Mouse (Mus musculus) cerebellum, adult 11 months (tissue): ENCODE measurements at regions not wholly inside any gene's neighbourhood (a gene's known extent, or its start where the extent isn't known, plus 50 kb on each side); places are given as distances from the start of the nearest gene placed in this dataset.
"Not testable (repeated sequence)": the region's sequence is repeated elsewhere in the genome, so short reads cannot be mapped to it uniquely, and the experiment has no call there.

ENCODE experiments used
- DNase-seq: peaks from one replicate; pipeline ENCODE4 v3.0.0; 2022

- DNase-seq, result no peak
These were observed 385.3 kb upstream of the Tnc start for GRCm38 (mm10) chr4:64432097-64432496.

- DNase-seq, result no peak
These were observed 391.2 kb upstream of the Tnc start for GRCm38 (mm10) chr4:64437744-64438594.

- DNase-seq, result no peak
These were observed 404.6 kb upstream of the Tnc start for GRCm38 (mm10) chr4:64451442-64451841.

GRCm38 (mm10) chr4:64451946-64452345 is 405.1 kb upstream of the Tnc start:
- no peak for DNase-seq

- no peak for DNase-seq
These were observed 445.6 kb upstream of the Tnc start for GRCm38 (mm10) chr4:64492260-64492962.

GRCm38 (mm10) chr4:64497759-64498158 is 450.9 kb upstream of the Tnc start:
- not testable (repeated sequence) for DNase-seq

- DNase-seq, result no peak
These were observed 454.0 kb upstream of the Tnc start for GRCm38 (mm10) chr4:64500635-64501395.

- DNase-seq, result no peak
These were observed 475.1 kb upstream of the Tnc start for GRCm38 (mm10) chr4:64521883-64522282.

- no peak for DNase-seq
These were observed 481.0 kb upstream of the Tnc start for GRCm38 (mm10) chr4:64527724-64528332.

- peak; percentile 20 for DNase-seq
These were observed 483.8 kb upstream of the Tnc start for GRCm38 (mm10) chr4:64530585-64530984.

- DNase-seq, result peak; percentile 26
These were observed 486.2 kb upstream of the Tnc start for GRCm38 (mm10) chr4:64533019-64533418.

- no peak for DNase-seq
These were observed 488.9 kb upstream of the Tnc start for GRCm38 (mm10) chr4:64535554-64536253.

- DNase-seq, result no peak
These were observed 491.2 kb upstream of the Tnc start for GRCm38 (mm10) chr4:64538009-64538408.

- no peak for DNase-seq
These were observed 497.9 kb upstream of the Tnc start for GRCm38 (mm10) chr4:64544576-64545185.

GRCm38 (mm10) chr4:64546386-64546785 is 499.6 kb upstream of the Tnc start:
- no peak for DNase-seq

- DNase-seq, result no peak
These were observed 515.7 kb upstream of the Tnc start for GRCm38 (mm10) chr4:64562511-64562910.

- DNase-seq, result no peak
These were observed 517.2 kb upstream of the Tnc start for GRCm38 (mm10) chr4:64563996-64564395.

GRCm38 (mm10) chr4:64570666-64571065 is 523.9 kb upstream of the Tnc start:
- DNase-seq, result no peak

- no peak for DNase-seq
These were observed 529.1 kb upstream of the Tnc start for GRCm38 (mm10) chr4:64575901-64576300.

GRCm38 (mm10) chr4:64595014-64595599 is 528.9 kb upstream of the Pappa start:
- no peak for DNase-seq

GRCm38 (mm10) chr4:64598465-64598864 is 525.5 kb upstream of the Pappa start:
- no peak for DNase-seq
